Mouse (Mus musculus) CH12.LX (cell line): ENCODE results near the gene Sacs. TPM values are rescaled to one million over a fixed set of nuclear protein-coding genes. Genes with fewer than 3 reads are reported as not detected.

Experiments used
- DNase-seq: peaks from one replicate; pipeline ENCODE4 v3.0.0-alpha.2; 2013; ENCODE audit errors: extremely low read depth
- H3K27ac ChIP-seq: 2 replicates; pipeline ENCODE4 v1.5.1; 2012; ENCODE audit warnings: low read depth, mild to moderate bottlenecking, control low read depth, moderate library complexity; ENCODE audit not compliant: insufficient read depth
- H3K27me3 ChIP-seq: replicated peaks from 2 replicates; pipeline ENCODE3; 2012; ENCODE audit warnings: inconsistent platforms
- H3K36me3 ChIP-seq, 2 experiments: replicated peaks in 1 of 2; 2 replicates each; pipeline versions ENCODE3 to v1.6.1; 2012; ENCODE audit warnings: inconsistent platforms in 1 of 2, low read length in 1 of 2, mild to moderate bottlenecking in 1 of 2, mixed read lengths in 1 of 2, moderate library complexity in 1 of 2; ENCODE audit not compliant: control insufficient read depth in 1 of 2, insufficient read depth in 1 of 2
- H3K4me1 ChIP-seq, 2 experiments: 2 replicates each; pipeline ENCODE4 v1.6.1; 2012; ENCODE audit warnings: inconsistent platforms in 1 of 2, moderate library complexity in 1 of 2; ENCODE audit not compliant: insufficient read depth in 2 of 2, control insufficient read depth in 1 of 2
- H3K4me2 ChIP-seq: 2 replicates; pipeline ENCODE4 v1.6.1; 2012; ENCODE audit warnings: low read depth, mild to moderate bottlenecking, control low read depth; ENCODE audit not compliant: poor library complexity, insufficient read depth, severe bottlenecking
- H3K4me3 ChIP-seq, 3 experiments: fragments of 150-350 bp in 1 of 3; sonication (generic) in 1 of 3; replicated peaks in 1 of 3; 2 replicates each; pipeline versions ENCODE3 to v1.5.1; 2011 to 2012; ENCODE audit warnings: low read depth in 2 of 3, low read length in 2 of 3, mild to moderate bottlenecking in 2 of 3, moderate library complexity in 2 of 3, control low read depth in 1 of 3, improper control_type of control experiment in 1 of 3, inconsistent platforms in 1 of 3, mixed read lengths in 1 of 3; ENCODE audit not compliant: poor library complexity in 1 of 3
- H3K79me2 ChIP-seq: replicated peaks from 2 replicates; pipeline ENCODE4 v1.6.1; 2012; ENCODE audit warnings: mild to moderate bottlenecking, moderate library complexity; ENCODE audit not compliant: control insufficient read depth, poor library complexity, insufficient read depth, severe bottlenecking; ENCODE audit errors: extremely low read depth
- H3K9ac ChIP-seq: 2 replicates; pipeline ENCODE4 v1.6.1; 2012; ENCODE audit warnings: low read depth, mild to moderate bottlenecking, control low read depth, moderate library complexity; ENCODE audit not compliant: insufficient read depth
- H3K9me3 ChIP-seq: replicated peaks from 2 replicates; pipeline ENCODE3; 2012; ENCODE audit warnings: low read length, inconsistent platforms, mixed read lengths
- BHLHE40 ChIP-seq: IDR thresholded peaks from 2 replicates; pipeline ENCODE4 v1.6.1; 2011; ENCODE audit warnings: mild to moderate bottlenecking, low read depth, low read length, improper control_type of control experiment
- CHD1 ChIP-seq: IDR thresholded peaks from 2 replicates; pipeline ENCODE4 v1.6.1; 2012; ENCODE audit warnings: low read depth, low read length, improper control_type of control experiment, inconsistent platforms
- CHD2 ChIP-seq: IDR thresholded peaks from 2 replicates; pipeline ENCODE4 v1.6.1; 2011; ENCODE audit warnings: low read length, improper control_type of control experiment
- CTCF ChIP-seq, 2 experiments: IDR thresholded peaks in 1 of 2; conservative IDR thresholded peaks in 1 of 2; 2 replicates each; pipeline ENCODE4 v1.5.1; 2011 to 2012; ENCODE audit warnings: low read depth in 2 of 2, low read length in 2 of 2, improper control_type of control experiment in 1 of 2, inconsistent platforms in 1 of 2, mild to moderate bottlenecking in 1 of 2, moderate library complexity in 1 of 2
- E2F4 ChIP-seq: IDR thresholded peaks from 2 replicates; pipeline ENCODE4 v1.6.1; 2011; ENCODE audit warnings: low read depth, low read length, improper control_type of control experiment; ENCODE audit not compliant: insufficient replicate concordance
- ELF1 ChIP-seq: IDR thresholded peaks from 2 replicates; pipeline ENCODE4 v1.6.1; 2014; ENCODE audit warnings: low read depth, mild to moderate bottlenecking, inconsistent platforms, low read length, improper control_type of control experiment
- EP300 ChIP-seq: IDR thresholded peaks from 2 replicates; pipeline ENCODE4 v1.6.1; 2011; ENCODE audit warnings: low read length, improper control_type of control experiment
- ETS1 ChIP-seq: conservative IDR thresholded peaks from 2 replicates; pipeline ENCODE4 v1.6.1; 2012; ENCODE audit warnings: low read depth, mild to moderate bottlenecking, inconsistent platforms, low read length, improper control_type of control experiment, moderate library complexity
- GABPA ChIP-seq: IDR thresholded peaks from 2 replicates; pipeline ENCODE4 v1.6.1; 2012; ENCODE audit warnings: low read depth, low read length, improper control_type of control experiment, inconsistent platforms; ENCODE audit not compliant: insufficient replicate concordance
- HCFC1 ChIP-seq: IDR thresholded peaks from 2 replicates; pipeline ENCODE4 v1.6.1; 2012; ENCODE audit warnings: low read depth, mild to moderate bottlenecking, inconsistent platforms, low read length, improper control_type of control experiment
- KAT2A ChIP-seq: IDR thresholded peaks from 2 replicates; pipeline ENCODE4 v1.6.1; 2012; ENCODE audit warnings: low read length, improper control_type of control experiment, inconsistent platforms; ENCODE audit not compliant: insufficient replicate concordance
- MAFK ChIP-seq: IDR thresholded peaks from 2 replicates; pipeline ENCODE4 v1.6.1; 2011; ENCODE audit warnings: low read length, improper control_type of control experiment; ENCODE audit not compliant: insufficient replicate concordance
- MAX ChIP-seq: IDR thresholded peaks from 2 replicates; pipeline ENCODE4 v1.6.1; 2011; ENCODE audit warnings: low read length, improper control_type of control experiment
- MAZ ChIP-seq: IDR thresholded peaks from 2 replicates; pipeline ENCODE4 v1.6.1; 2012; ENCODE audit warnings: low read depth, mild to moderate bottlenecking, inconsistent platforms, low read length, improper control_type of control experiment, moderate library complexity
- MEF2A ChIP-seq: IDR thresholded peaks from 2 replicates; pipeline ENCODE4 v1.6.1; 2014; ENCODE audit warnings: low read depth, mild to moderate bottlenecking, inconsistent platforms, low read length, improper control_type of control experiment, borderline replicate concordance
- MYC ChIP-seq: IDR thresholded peaks from 2 replicates; pipeline ENCODE4 v1.6.1; 2011; ENCODE audit warnings: low read depth, mild to moderate bottlenecking, improper control_type of control experiment, low read length
- NELFE ChIP-seq: IDR thresholded peaks from 2 replicates; pipeline ENCODE4 v1.6.1; 2011; ENCODE audit warnings: low read depth, low read length, improper control_type of control experiment
- NRF1 ChIP-seq: IDR thresholded peaks from 2 replicates; pipeline ENCODE4 v1.6.1; 2014; ENCODE audit warnings: low read depth, mild to moderate bottlenecking, inconsistent platforms, low read length, improper control_type of control experiment, moderate library complexity
- PAX5 ChIP-seq: IDR thresholded peaks from 2 replicates; pipeline ENCODE4 v1.6.1; 2012; ENCODE audit warnings: low read length, inconsistent platforms, mixed read lengths
- POLR2A ChIP-seq: IDR thresholded peaks from 2 replicates; pipeline ENCODE4 v1.6.1; 2011; ENCODE audit warnings: low read depth, mild to moderate bottlenecking, improper control_type of control experiment, low read length
- POLR2AphosphoS2 ChIP-seq: IDR thresholded peaks from 2 replicates; pipeline ENCODE4 v1.6.1; 2011; ENCODE audit warnings: low read depth, low read length, improper control_type of control experiment
- RAD21 ChIP-seq: IDR thresholded peaks from 2 replicates; pipeline ENCODE4 v1.6.1; 2011; ENCODE audit warnings: low read depth, mild to moderate bottlenecking, low read length, improper control_type of control experiment, moderate library complexity
- RCOR1 ChIP-seq: conservative IDR thresholded peaks from 2 replicates; pipeline ENCODE4 v1.6.1; 2012; ENCODE audit warnings: low read depth, mild to moderate bottlenecking, inconsistent platforms, low read length, improper control_type of control experiment
- SIN3A ChIP-seq: IDR thresholded peaks from 2 replicates; pipeline ENCODE4 v1.6.1; 2012; ENCODE audit warnings: low read length, improper control_type of control experiment, inconsistent platforms
- SMC3 ChIP-seq: IDR thresholded peaks from 2 replicates; pipeline ENCODE4 v1.6.1; 2011; ENCODE audit warnings: low read depth, low read length, improper control_type of control experiment
- TCF12 ChIP-seq: IDR thresholded peaks from 2 replicates; pipeline ENCODE4 v1.6.1; 2014; ENCODE audit warnings: low read depth, mild to moderate bottlenecking, inconsistent platforms, low read length, improper control_type of control experiment
- USF1 ChIP-seq: IDR thresholded peaks from 2 replicates; pipeline ENCODE4 v1.6.1; 2014; ENCODE audit warnings: low read depth, mild to moderate bottlenecking, inconsistent platforms, low read length, improper control_type of control experiment
- USF2 ChIP-seq: conservative IDR thresholded peaks from 2 replicates; pipeline ENCODE4 v1.6.1; 2011; ENCODE audit warnings: low read depth, low read length, improper control_type of control experiment
- ZC3H11A ChIP-seq: IDR thresholded peaks from 2 replicates; pipeline ENCODE4 v1.6.1; 2012; ENCODE audit warnings: low read depth, mild to moderate bottlenecking, inconsistent platforms, low read length, improper control_type of control experiment
- ZKSCAN1 ChIP-seq: IDR thresholded peaks from 2 replicates; pipeline ENCODE4 v1.6.1; 2012; ENCODE audit warnings: low read depth, inconsistent platforms, low read length, improper control_type of control experiment, borderline replicate concordance
- ZMIZ1 ChIP-seq: IDR thresholded peaks from 2 replicates; pipeline ENCODE4 v1.6.1; 2012; ENCODE audit warnings: low read depth, mild to moderate bottlenecking, inconsistent platforms, low read length, improper control_type of control experiment
- ZNF384 ChIP-seq: IDR thresholded peaks from 2 replicates; pipeline ENCODE4 v1.6.1; 2012; ENCODE audit warnings: low read depth, low read length, improper control_type of control experiment, inconsistent platforms
- dilution Hi-C: fragments of 300-500 bp; cut with MboI; formaldehyde crosslinking; loops from 2 replicates; pipeline ENCODE4 v1.14.3; 2020; ENCODE audit warnings: low sequenced_read_pairs; ENCODE audit not compliant: extremely low pct_unique_long_range_greater_than_20kb, extremely low pct_ligation_motif_present
- in situ Hi-C: fragments of 300-500 bp; cut with MboI; formaldehyde crosslinking; loops from 3 replicates; pipeline ENCODE4 v1.14.3; 2019; ENCODE audit warnings: low sequenced_read_pairs, low pct_ligation_motif_present, low pct_unique_long_range_greater_than_20kb, mixed read lengths
- polyA plus RNA-seq: library from polyadenylated mRNA; unstranded; fragments of >175 nt; gene quantifications from 2 replicates; pipeline ENCODE4 v1.2.1, GENCODE M21; 2012; ENCODE audit warnings: low read depth; ENCODE audit not compliant: insufficient read length
- total RNA-seq, 2 experiments: library from RNA; depleted of rRNA; stranded (reverse); fragments of 300-350 nt in 1 of 2; fragments of >200 nt in 1 of 2; gene quantifications; 2 replicates each; pipeline ENCODE4 v1.2.3; 2012 to 2014

The Sacs gene
- total and polyA plus RNA-seq, 3 experiments = 5.3 to 6.7 (median 6.6) TPM

GRCm38 (mm10) chr14:61171261-61171970 lies 33.2 kb downstream of the Sacs start:
- dilution Hi-C loops = no loop called here
- no peak overlapping the region for H3K4me2 ChIP-seq

GRCm38 (mm10) chr14:61172548-61173158 lies 34.4 kb downstream of the Sacs start:
- dilution Hi-C loops = no loop called here
- H3K79me2 ChIP-seq = no peaks in the 10 kb centered on the region
- peak overlapping the region; percentile 65 for H3K27ac ChIP-seq
- peak overlapping the region; percentile 39; the same call in 1 of the 2 replicates for H3K4me2 ChIP-seq
- peak overlapping the region; percentile 73 to 87 (median 83) for H3K4me3 ChIP-seq
- DNase-seq = peak; percentile 99
- no peaks in the 10 kb centered on the region for H3K9me3 ChIP-seq
- no peaks in the 10 kb centered on the region for H3K27me3 ChIP-seq
- H3K9ac ChIP-seq = peak overlapping the region; percentile 41
- H3K36me3 ChIP-seq = peaks cover 9 to 23% of the 10 kb centered on the region in 2 experiments
- in situ Hi-C loops = no loop called here
- peaks cover 11 to 38% of the 10 kb centered on the region in 2 experiments for H3K4me1 ChIP-seq
- TF ChIP-seq KAT2A (no peak), NELFE (peak; percentile 77), RAD21 (no peak), ZNF384 (no peak), MAZ (0 out of 2 replicates have a peak, but pooled peaks have one; percentile 33), CHD1 (no peak), MYC (peak; percentile 14; the same call in 1 of the 2 replicates), ZMIZ1 (peak; percentile 71), USF2 (no peak), MAFK (no peak), MEF2A (no peak), BHLHE40 (no peak), ETS1 (no peak), GABPA (no peak), E2F4 (no peak), ZKSCAN1 (no peak), SMC3 (no peak), POLR2AphosphoS2 (no peak), NRF1 (peak; percentile 96), TCF12 (peak; percentile 70), HCFC1 (no peak), CHD2 (no peak), USF1 (no peak), ELF1 (peak; percentile 89), MAX (peak; percentile 53; the same call in 1 of the 2 replicates), CTCF (conservative IDR thresholded peaks at IDR 0.05 in 1 of 2, IDR thresholded peaks at IDR 0.05 in 1 of 2; ENCODE audit: low read depth in 2 of 2, low read length in 2 of 2) (no peak)

More at GRCm38 (mm10) chr14:61171261-61171970, 33.2 kb downstream of the Sacs start:
- Histone ChIP-seq H3K27ac (no peak overlapping the region), H3K36me3 (peaks cover 9 to 18% of the 10 kb centered on the region in 2 experiments), H3K9me3 (no peaks in the 10 kb centered on the region), H3K4me3 (no peak overlapping the region), H3K4me1 (peaks cover 11 to 32% of the 10 kb centered on the region in 2 experiments)
- no peak for DNase-seq
- TF ChIP-seq CTCF (conservative IDR thresholded peaks at IDR 0.05 in 1 of 2, IDR thresholded peaks at IDR 0.05 in 1 of 2; ENCODE audit: low read depth in 2 of 2, low read length in 2 of 2) (no peak), E2F4 (no peak), ZNF384 (no peak), POLR2AphosphoS2 (no peak), ZC3H11A (no peak), NELFE (no peak), POLR2A (no peak), RCOR1 (no peak), SIN3A (no peak), PAX5 (no peak), USF2 (no peak), EP300 (no peak), CHD2 (no peak)
- TF ChIP-seq, all 38 proteins: peak for 0
- Histone ChIP-seq H3K27me3 (no peaks in the 10 kb centered on the region), H3K79me2 (no peaks in the 10 kb centered on the region), H3K9ac (no peak overlapping the region)
- in situ Hi-C loops = no loop called here
